Mouse (Mus musculus): Measurements from ENCODE around the gene Klhl29.

- no peak for TF ChIP-seq CTCF (IDR thresholded peaks at IDR 0.05; ENCODE audit: extremely low read depth, insufficient read length, insufficient replicate concordance, low read depth, low read length)
- no peak for TF ChIP-seq POLR2A (IDR thresholded peaks at IDR 0.05; ENCODE audit: low read depth, low read length)
These were observed 49.8 kb upstream of the Klhl29 start for GRCm38 (mm10) chr12:5425276-5425675.
